Mouse (Mus musculus): ENCODE measurements around the gene Kdsr. TPM values are rescaled to one million over a fixed set of nuclear protein-coding genes. Genes with fewer than 3 reads are reported as not detected.

Kdsr gene
- polyA plus RNA-seq, 1 experiment from 2014 or later: 7.5 TPM

- DNase-seq (ENCODE audit: low spot score): no peak
- Histone ChIP-seq H3K36me3 (no peaks in the 10 kb centered on the region), H3K27me3 (ENCODE audit: insufficient read depth, poor library complexity, severe bottlenecking) (no peaks in the 10 kb centered on the region), H3K4me1 (peaks cover 26% of the 10 kb centered on the region), H3K9me3 (no peaks in the 10 kb centered on the region), H3K4me3 (no peak overlapping the region), H3K27ac (no peak overlapping the region)
- WGBS: 51% methylated on average over 4 of the region's 4 CpGs
Measured at GRCm38 (mm10) chr1:106702471-106703175, 56.9 kb downstream of the Kdsr start.

GRCm38 (mm10) chr1:106700520-106701114 is 58.9 kb downstream of the Kdsr start:
- Histone ChIP-seq H3K27ac (no peak overlapping the region), H3K4me3 (no peak overlapping the region), H3K27me3 (ENCODE audit: insufficient read depth, poor library complexity, severe bottlenecking) (no peaks in the 10 kb centered on the region), H3K9me3 (no peaks in the 10 kb centered on the region), H3K36me3 (no peaks in the 10 kb centered on the region), H3K4me1 (peaks cover 29% of the 10 kb centered on the region)
- no peak for DNase-seq (ENCODE audit: low spot score)
- 91% methylated on average over 9 of the region's 9 CpGs for WGBS

- H3K4me3 ChIP-seq: no peak overlapping the region
- H3K36me3 ChIP-seq: no peaks in the 10 kb centered on the region
- no peak for DNase-seq (ENCODE audit: low spot score)
- H3K9me3 ChIP-seq: no peaks in the 10 kb centered on the region
- H3K27me3 ChIP-seq (ENCODE audit: insufficient read depth, poor library complexity, severe bottlenecking): no peaks in the 10 kb centered on the region
- peaks cover 32% of the 10 kb centered on the region for H3K4me1 ChIP-seq
- no peak overlapping the region for H3K27ac ChIP-seq
- WGBS: 79% methylated on average over 5 of the region's 5 CpGs
Measured at GRCm38 (mm10) chr1:106696472-106696871, 63.1 kb downstream of the Kdsr start.

GRCm38 (mm10) chr1:106695649-106696048 is 63.9 kb downstream of the Kdsr start:
- no peaks in the 10 kb centered on the region for H3K36me3 ChIP-seq
- H3K27me3 ChIP-seq (ENCODE audit: insufficient read depth, poor library complexity, severe bottlenecking): no peaks in the 10 kb centered on the region
- WGBS: 35% methylated on average over 4 of the region's 4 CpGs
- no peak overlapping the region for H3K4me3 ChIP-seq
- H3K4me1 ChIP-seq: peaks cover 28% of the 10 kb centered on the region
- H3K9me3 ChIP-seq: no peaks in the 10 kb centered on the region
- H3K27ac ChIP-seq: peak overlapping the region; percentile 6; the same call in 1 of the 2 replicates
- DNase-seq (ENCODE audit: low spot score): no peak

- Histone ChIP-seq H3K27me3 (ENCODE audit: insufficient read depth, poor library complexity, severe bottlenecking) (no peaks in the 10 kb centered on the region), H3K36me3 (no peaks in the 10 kb centered on the region), H3K4me3 (no peak overlapping the region), H3K27ac (no peak overlapping the region), H3K4me1 (peaks cover 32% of the 10 kb centered on the region), H3K9me3 (no peaks in the 10 kb centered on the region)
- DNase-seq (ENCODE audit: low spot score): no peak
- 70% methylated on average over 6 of the region's 6 CpGs for WGBS
Measured at GRCm38 (mm10) chr1:106694316-106694715, 65.2 kb downstream of the Kdsr start.

- Histone ChIP-seq H3K36me3 (no peaks in the 10 kb centered on the region), H3K4me3 (no peak overlapping the region), H3K9me3 (no peaks in the 10 kb centered on the region), H3K27me3 (ENCODE audit: insufficient read depth, poor library complexity, severe bottlenecking) (no peaks in the 10 kb centered on the region), H3K4me1 (peaks cover 34% of the 10 kb centered on the region), H3K27ac (no peak overlapping the region)
- DNase-seq (ENCODE audit: low spot score): no peak
Measured at GRCm38 (mm10) chr1:106692599-106692998, 66.9 kb downstream of the Kdsr start.

- no peaks in the 10 kb centered on the region for H3K9me3 ChIP-seq
- no peaks in the 10 kb centered on the region for H3K27me3 ChIP-seq (ENCODE audit: insufficient read depth, poor library complexity, severe bottlenecking)
- no peak for DNase-seq (ENCODE audit: low spot score)
- H3K4me3 ChIP-seq: no peak overlapping the region
- peaks cover 38% of the 10 kb centered on the region for H3K4me1 ChIP-seq
- no peak overlapping the region for H3K27ac ChIP-seq
- 83% methylated on average over 6 of the region's 6 CpGs for WGBS
- H3K36me3 ChIP-seq: no peaks in the 10 kb centered on the region
Measured at GRCm38 (mm10) chr1:106690887-106691286, 68.6 kb downstream of the Kdsr start.

- DNase-seq (ENCODE audit: low spot score): no peak
- H3K27ac ChIP-seq: peak overlapping the region; percentile 62; the same call in 1 of the 2 replicates
- H3K9me3 ChIP-seq: no peaks in the 10 kb centered on the region
- H3K4me1 ChIP-seq: peaks cover 25% of the 10 kb centered on the region
- WGBS: 31% methylated on average over 5 of the region's 5 CpGs
- no peak overlapping the region for H3K4me3 ChIP-seq
- no peaks in the 10 kb centered on the region for H3K27me3 ChIP-seq (ENCODE audit: insufficient read depth, poor library complexity, severe bottlenecking)
- no peaks in the 10 kb centered on the region for H3K36me3 ChIP-seq
Measured at GRCm38 (mm10) chr1:106688161-106688516, 71.4 kb downstream of the Kdsr start.

GRCm38 (mm10) chr1:106687435-106688160 is 71.9 kb downstream of the Kdsr start:
- Histone ChIP-seq H3K4me3 (no peak overlapping the region), H3K9me3 (no peaks in the 10 kb centered on the region), H3K27ac (peak overlapping the region; percentile 62; the same call in 1 of the 2 replicates), H3K36me3 (no peaks in the 10 kb centered on the region), H3K27me3 (ENCODE audit: insufficient read depth, poor library complexity, severe bottlenecking) (no peaks in the 10 kb centered on the region), H3K4me1 (peaks cover 25% of the 10 kb centered on the region)
- DNase-seq (ENCODE audit: low spot score): no peak
- 64% methylated on average over 18 of the region's 18 CpGs for WGBS

- DNase-seq (ENCODE audit: low spot score): no peak
- H3K27me3 ChIP-seq (ENCODE audit: insufficient read depth, poor library complexity, severe bottlenecking): no peaks in the 10 kb centered on the region
- H3K9me3 ChIP-seq: no peaks in the 10 kb centered on the region
- no peak overlapping the region for H3K27ac ChIP-seq
- 69% methylated on average over 2 of the region's 2 CpGs for WGBS
- H3K4me1 ChIP-seq: peaks cover 25% of the 10 kb centered on the region
- H3K36me3 ChIP-seq: no peaks in the 10 kb centered on the region
- H3K4me3 ChIP-seq: no peak overlapping the region
Measured at GRCm38 (mm10) chr1:106685702-106686101, 73.8 kb downstream of the Kdsr start.

GRCm38 (mm10) chr1:106684546-106684945 is 75.0 kb downstream of the Kdsr start:
- DNase-seq (ENCODE audit: low spot score): no peak
- no peak overlapping the region for H3K4me3 ChIP-seq
- H3K27ac ChIP-seq: no peak overlapping the region
- H3K36me3 ChIP-seq: no peaks in the 10 kb centered on the region
- H3K4me1 ChIP-seq: peaks cover 20% of the 10 kb centered on the region
- H3K27me3 ChIP-seq (ENCODE audit: insufficient read depth, poor library complexity, severe bottlenecking): no peaks in the 10 kb centered on the region
- H3K9me3 ChIP-seq: no peaks in the 10 kb centered on the region
- WGBS: 71% methylated on average over 3 of the region's 3 CpGs

GRCm38 (mm10) chr1:106682829-106683228 is 76.7 kb downstream of the Kdsr start:
- Histone ChIP-seq H3K9me3 (no peaks in the 10 kb centered on the region), H3K27ac (no peak overlapping the region), H3K4me3 (no peak overlapping the region), H3K27me3 (ENCODE audit: insufficient read depth, poor library complexity, severe bottlenecking) (no peaks in the 10 kb centered on the region), H3K4me1 (peaks cover 11% of the 10 kb centered on the region), H3K36me3 (no peaks in the 10 kb centered on the region)
- WGBS: 76% methylated on average over 3 of the region's 3 CpGs
- DNase-seq (ENCODE audit: low spot score): no peak

- no peak for DNase-seq (ENCODE audit: low spot score)
- Histone ChIP-seq H3K4me1 (0 out of 2 replicates have a peak, but pooled peaks cover 4% of the 10 kb centered on the region), H3K27me3 (ENCODE audit: insufficient read depth, poor library complexity, severe bottlenecking) (no peaks in the 10 kb centered on the region), H3K36me3 (no peaks in the 10 kb centered on the region), H3K4me3 (no peak overlapping the region), H3K9me3 (no peaks in the 10 kb centered on the region), H3K27ac (no peak overlapping the region)
- WGBS: 76% methylated on average over 6 of the region's 6 CpGs
Measured at GRCm38 (mm10) chr1:106679800-106680515, 79.6 kb downstream of the Kdsr start.

All from heart, embryonic 10.5 days (tissue).